Mouse (Mus musculus) limb, embryonic 13.5 days (tissue): ENCODE measurements around the gene Tpm1. TPM values are rescaled to one million over a fixed set of nuclear protein-coding genes. Genes with fewer than 3 reads are reported as not detected.

Experiments used
- ATAC-seq: fragments of 200-750 bp; cut with Nextera tagmentation; 2 replicates; pipeline ENCODE4 v1.8.0; 2017; ENCODE audit warnings: low read depth, moderate number of reproducible peaks, moderate TSS enrichment; ENCODE audit not compliant: low FRiP score
- H3K27ac ChIP-seq: fragments of 300-500 bp; sonication (generic); 2 replicates; pipeline ENCODE4 v1.5.1; 2015; ENCODE audit warnings: inconsistent platforms, mild to moderate bottlenecking, moderate library complexity
- H3K27me3 ChIP-seq: fragments of 300-500 bp; sonication (generic); 2 replicates; pipeline ENCODE4 v1.6.1; 2015; ENCODE audit warnings: mild to moderate bottlenecking, inconsistent platforms
- H3K36me3 ChIP-seq: fragments of 300-500 bp; sonication (generic); 2 replicates; pipeline ENCODE4 v1.6.1; 2015; ENCODE audit warnings: inconsistent platforms, mild to moderate bottlenecking, moderate library complexity
- H3K4me1 ChIP-seq: fragments of 300-500 bp; sonication (generic); 2 replicates; pipeline ENCODE4 v1.6.1; 2015; ENCODE audit warnings: inconsistent platforms
- H3K4me2 ChIP-seq: fragments of 300-500 bp; sonication (generic); replicated peaks from 2 replicates; pipeline ENCODE4 v1.6.1; 2015; ENCODE audit warnings: inconsistent platforms, mild to moderate bottlenecking, moderate library complexity
- H3K4me3 ChIP-seq: fragments of 300-500 bp; sonication (generic); 2 replicates; pipeline ENCODE4 v1.5.1; 2015; ENCODE audit warnings: moderate library complexity, mild to moderate bottlenecking, inconsistent platforms
- H3K9ac ChIP-seq: fragments of 300-500 bp; sonication (generic); 2 replicates; pipeline ENCODE4 v1.6.1; 2015; ENCODE audit warnings: mild to moderate bottlenecking, inconsistent platforms
- H3K9me3 ChIP-seq: fragments of 300-500 bp; sonication (generic); 2 replicates; pipeline ENCODE4 v1.6.1; 2016; ENCODE audit warnings: inconsistent platforms
- WGBS: fragments of 180-500 bp; shearing (Covaris S2); methylation state at CpG from one replicate; pipeline ENCODE4 v1.1.7; 2015; 5-methylcytosine and 5-hydroxymethylcytosine counted together
- polyA plus RNA-seq: library from polyadenylated mRNA; unstranded; fragments of >200 nt; fragmentation: Nextera tagmentation; extraction: Ambion mirVana; gene quantifications from 2 replicates; pipeline ENCODE4 v1.2.1, GENCODE M21; 2015

Tpm1 gene
- polyA plus RNA-seq, 1 experiment from 2014 or later: 775 TPM

- no peak overlapping the region; the same call in 1 of the 2 replicates for H3K27ac ChIP-seq
- peaks cover 73% of the 10 kb centered on the region for H3K4me1 ChIP-seq
- peak overlapping the region; percentile 16; the same call in 1 of the 2 replicates for H3K4me3 ChIP-seq
- 32% methylated on average over 4 of the region's 4 CpGs for WGBS
- H3K36me3 ChIP-seq: 0 out of 2 replicates have a peak, but pooled peaks cover 5% of the 10 kb centered on the region
- no peaks in the 10 kb centered on the region for H3K9me3 ChIP-seq
- no peak for ATAC-seq
- H3K4me2 ChIP-seq: peak overlapping the region; percentile 86
- H3K27me3 ChIP-seq: peaks cover 13% of the 10 kb centered on the region
- no peak overlapping the region for H3K9ac ChIP-seq
Observed at GRCm38 (mm10) chr9:67045306-67045675, 3.9 kb downstream of the Tpm1 start.

- H3K4me2 ChIP-seq: peak overlapping the region; percentile 86
- 0 out of 2 replicates have a peak, but pooled peaks have one; percentile 9 for ATAC-seq
- H3K4me3 ChIP-seq: peak overlapping the region; percentile 82
- H3K27ac ChIP-seq: no peak overlapping the region; the same call in 1 of the 2 replicates
- H3K9me3 ChIP-seq: no peaks in the 10 kb centered on the region
- peaks cover 9% of the 10 kb centered on the region for H3K27me3 ChIP-seq
- 21% methylated on average over 9 of the region's 9 CpGs for WGBS
- 0 out of 2 replicates have a peak, but pooled peaks cover 10% of the 10 kb centered on the region for H3K36me3 ChIP-seq
- H3K4me1 ChIP-seq: peaks cover 76% of the 10 kb centered on the region
- no peak overlapping the region for H3K9ac ChIP-seq
Observed at GRCm38 (mm10) chr9:67044551-67045305, 4.5 kb downstream of the Tpm1 start.

- peak; percentile 90 for ATAC-seq
- H3K27me3 ChIP-seq: peaks cover 5% of the 10 kb centered on the region; the same call in 1 of the 2 replicates
- peak overlapping the region; percentile 95 for H3K9ac ChIP-seq
- H3K4me1 ChIP-seq: peaks cover 77% of the 10 kb centered on the region
- H3K27ac ChIP-seq: peak overlapping the region; percentile 90
- under 1% methylated on average over 73 of the region's 73 CpGs for WGBS
- H3K4me3 ChIP-seq: peak overlapping the region; percentile 82
- H3K4me2 ChIP-seq: peak overlapping the region; percentile 86
- no peaks in the 10 kb centered on the region for H3K9me3 ChIP-seq
- H3K36me3 ChIP-seq: peaks cover 22% of the 10 kb centered on the region
Observed at GRCm38 (mm10) chr9:67043231-67044199, 5.7 kb downstream of the Tpm1 start.

DNA sequence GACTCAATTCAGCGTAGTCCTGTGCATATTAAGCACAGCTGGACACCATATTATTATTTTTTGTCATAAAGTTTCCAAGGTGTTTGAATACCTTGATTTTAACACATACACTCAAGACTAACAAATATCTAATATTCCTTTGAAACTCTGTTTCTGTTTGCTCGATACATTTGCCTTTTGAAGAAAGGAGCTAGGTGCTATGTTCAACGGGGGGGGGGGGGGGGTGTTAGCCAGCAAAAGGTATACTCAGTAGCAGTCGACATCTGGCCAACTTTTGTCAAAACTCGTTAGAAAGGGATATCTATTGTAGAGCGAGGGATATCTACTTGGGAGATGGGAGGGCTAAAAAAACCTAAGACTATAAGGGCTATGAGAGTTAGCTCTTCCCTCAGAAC lies 6.4 kb downstream of the Tpm1 start:
- peaks cover 79% of the 10 kb centered on the region for H3K4me1 ChIP-seq
- H3K27ac ChIP-seq: peak overlapping the region; percentile 90; the same call in 1 of the 2 replicates
- H3K4me2 ChIP-seq: peak overlapping the region; percentile 86
- H3K9ac ChIP-seq: peak overlapping the region; percentile 95
- peaks cover 5% of the 10 kb centered on the region; the same call in 1 of the 2 replicates for H3K27me3 ChIP-seq
- WGBS: 16% methylated on average over 6 of the region's 6 CpGs
- no peak for ATAC-seq
- no peaks in the 10 kb centered on the region for H3K9me3 ChIP-seq
- H3K4me3 ChIP-seq: peak overlapping the region; percentile 82
- peaks cover 25% of the 10 kb centered on the region for H3K36me3 ChIP-seq

GRCm38 (mm10) chr9:67041840-67042812 lies 7.1 kb downstream of the Tpm1 start:
- H3K36me3 ChIP-seq: peaks cover 32% of the 10 kb centered on the region
- no peaks in the 10 kb centered on the region for H3K9me3 ChIP-seq
- H3K27ac ChIP-seq: peak overlapping the region; percentile 48; the same call in 1 of the 2 replicates
- H3K4me2 ChIP-seq: peak overlapping the region; percentile 86
- H3K4me3 ChIP-seq: peak overlapping the region; percentile 82
- peaks cover 5% of the 10 kb centered on the region; the same call in 1 of the 2 replicates for H3K27me3 ChIP-seq
- ATAC-seq: no peak
- peak overlapping the region; percentile 51 for H3K9ac ChIP-seq
- peaks cover 80% of the 10 kb centered on the region for H3K4me1 ChIP-seq
- WGBS: 25% methylated on average over 14 of the region's 14 CpGs

DNA sequence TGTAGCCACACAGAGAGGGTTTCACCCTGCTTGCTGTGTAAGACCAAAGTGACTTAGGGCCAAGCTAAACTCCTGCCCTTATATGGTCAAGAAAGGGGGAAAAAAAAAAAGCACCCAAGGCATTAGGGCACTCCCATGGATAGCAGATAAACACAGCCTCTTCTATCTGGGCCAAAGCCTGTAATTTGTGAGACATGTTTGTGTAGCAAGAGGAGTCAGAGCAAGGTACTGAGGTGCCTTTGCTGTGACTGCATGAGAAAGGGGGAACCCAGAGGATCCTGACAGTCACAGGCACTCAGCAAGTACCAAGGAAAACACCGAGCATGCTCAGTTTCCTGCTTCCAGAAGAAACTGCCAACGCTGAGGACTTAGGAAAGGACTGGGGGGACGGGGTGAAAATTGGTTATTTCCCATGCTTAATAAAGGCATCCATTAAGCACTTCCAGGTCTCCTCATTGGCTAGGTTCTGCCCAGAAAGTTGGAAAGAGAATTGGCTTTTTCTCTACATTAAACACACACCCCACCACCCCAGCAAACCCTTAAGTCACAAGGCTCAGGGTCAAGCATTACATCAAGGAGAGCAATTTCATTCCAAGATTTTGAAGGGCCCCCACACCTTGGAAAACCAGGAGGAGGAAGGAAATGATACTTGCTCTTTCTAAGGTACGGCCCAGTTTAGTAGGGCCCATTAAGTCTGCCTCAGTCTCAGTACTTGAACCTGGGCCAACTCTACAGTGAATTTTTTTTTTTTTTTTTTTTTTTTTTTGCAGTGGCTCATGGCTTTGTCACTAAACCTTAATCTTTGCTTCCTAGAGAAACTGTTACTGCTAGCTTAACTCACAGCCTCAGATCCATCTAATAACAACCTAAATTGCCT lies 8.0 kb downstream of the Tpm1 start:
- ATAC-seq: no peak
- Histone ChIP-seq H3K4me3 (peak overlapping the region; percentile 82), H3K36me3 (peaks cover 36% of the 10 kb centered on the region), H3K9me3 (no peaks in the 10 kb centered on the region), H3K27ac (peak overlapping the region; percentile 48), H3K4me2 (peak overlapping the region; percentile 86), H3K9ac (peak overlapping the region; percentile 45; the same call in 1 of the 2 replicates), H3K4me1 (peaks cover 78% of the 10 kb centered on the region), H3K27me3 (no peaks in the 10 kb centered on the region)
- WGBS: 20% methylated on average over 4 of the region's 4 CpGs

- Histone ChIP-seq H3K4me3 (no peak overlapping the region), H3K9ac (no peak overlapping the region), H3K4me1 (peaks cover 70% of the 10 kb centered on the region), H3K9me3 (peaks cover 6% of the 10 kb centered on the region), H3K27me3 (no peaks in the 10 kb centered on the region), H3K4me2 (peak overlapping the region; percentile 86; the same call in 1 of the 2 replicates), H3K36me3 (peaks cover 49% of the 10 kb centered on the region), H3K27ac (no peak overlapping the region)
- WGBS: 76% methylated on average over 10 of the region's 10 CpGs
- no peak for ATAC-seq
Observed at GRCm38 (mm10) chr9:67039867-67040266, 9.3 kb downstream of the Tpm1 start.

- H3K27ac ChIP-seq: 0 out of 2 replicates have a peak overlapping the region, but pooled peaks have one; percentile 3
Observed at GRCm38 (mm10) chr9:67038686-67039085, 10.5 kb downstream of the Tpm1 start.

DNA sequence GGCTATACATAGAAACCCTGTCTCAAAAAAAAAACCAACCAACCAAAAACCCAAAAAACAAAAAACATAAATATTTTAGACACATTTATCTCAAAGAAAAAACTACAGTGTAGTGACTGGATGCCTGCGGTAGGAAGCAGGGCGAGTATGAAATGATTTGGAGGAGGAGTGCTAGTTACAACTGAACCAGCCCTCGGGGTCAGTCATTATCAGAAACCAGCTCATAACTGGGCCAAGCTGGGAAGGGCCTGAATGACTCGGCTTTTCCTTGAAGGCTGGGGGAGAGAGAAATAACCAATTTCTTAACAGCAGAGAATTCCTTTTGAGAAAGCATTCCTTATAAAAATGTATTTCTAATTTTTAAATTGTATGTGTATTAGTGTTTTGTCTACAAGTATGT lies 11.5 kb downstream of the Tpm1 start:
- H3K4me2 ChIP-seq: no peak overlapping the region
- 90% methylated on average over 4 of the region's 4 CpGs for WGBS
- H3K36me3 ChIP-seq: peaks cover 71% of the 10 kb centered on the region
- H3K4me3 ChIP-seq: no peak overlapping the region
- no peak overlapping the region for H3K9ac ChIP-seq
- ATAC-seq: no peak
- peaks cover 8% of the 10 kb centered on the region for H3K9me3 ChIP-seq
- H3K4me1 ChIP-seq: peaks cover 57% of the 10 kb centered on the region
- no peaks in the 10 kb centered on the region for H3K27me3 ChIP-seq
- H3K27ac ChIP-seq: peak overlapping the region; percentile 76

More at GRCm38 (mm10) chr9:67038686-67039085, 10.5 kb downstream of the Tpm1 start:
- Histone ChIP-seq H3K4me1 (peaks cover 61% of the 10 kb centered on the region), H3K36me3 (peaks cover 61% of the 10 kb centered on the region), H3K4me2 (no peak overlapping the region), H3K9ac (no peak overlapping the region), H3K9me3 (peaks cover 8% of the 10 kb centered on the region), H3K27me3 (no peaks in the 10 kb centered on the region), H3K4me3 (no peak overlapping the region)
- no peak for ATAC-seq
- 90% methylated on average over 7 of the region's 7 CpGs for WGBS

DNA sequence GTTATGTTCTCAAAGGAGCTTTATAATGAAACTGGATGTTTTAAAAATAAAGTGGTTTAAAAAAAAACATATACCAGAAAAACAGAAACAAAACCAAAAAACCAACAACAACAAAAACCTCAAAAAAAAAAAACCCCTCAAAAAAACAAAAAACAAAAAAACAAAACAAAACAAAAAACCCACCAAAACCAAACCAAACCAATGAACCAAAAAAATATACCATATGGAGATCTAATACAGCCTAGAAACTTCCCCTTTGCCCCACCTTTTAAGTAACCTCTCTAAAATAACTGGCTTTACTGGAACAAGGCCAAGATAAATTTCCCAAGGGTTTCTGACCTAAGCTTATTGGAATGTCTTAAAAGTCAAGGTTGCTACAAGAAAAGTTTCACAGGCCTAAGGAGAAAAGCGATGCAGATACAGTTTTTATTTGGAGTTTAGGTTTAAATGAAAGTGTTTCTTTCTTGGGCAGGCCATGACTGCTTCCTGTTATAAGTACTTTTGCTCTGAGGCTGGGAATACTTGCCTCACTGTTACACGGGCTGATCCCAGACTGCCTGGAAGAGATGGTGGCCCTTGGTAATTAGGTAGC lies 12.6 kb downstream of the Tpm1 start:
- Histone ChIP-seq H3K9me3 (peaks cover 8% of the 10 kb centered on the region), H3K4me1 (peaks cover 47% of the 10 kb centered on the region), H3K4me3 (no peak overlapping the region), H3K27me3 (no peaks in the 10 kb centered on the region), H3K36me3 (peaks cover 81% of the 10 kb centered on the region), H3K9ac (no peak overlapping the region), H3K4me2 (no peak overlapping the region), H3K27ac (peak overlapping the region; percentile 79)
- 23% methylated on average over 2 of the region's 2 CpGs for WGBS
- ATAC-seq: peak; percentile 52; the same call in 1 of the 2 replicates
